In the genomic region with DNA sequence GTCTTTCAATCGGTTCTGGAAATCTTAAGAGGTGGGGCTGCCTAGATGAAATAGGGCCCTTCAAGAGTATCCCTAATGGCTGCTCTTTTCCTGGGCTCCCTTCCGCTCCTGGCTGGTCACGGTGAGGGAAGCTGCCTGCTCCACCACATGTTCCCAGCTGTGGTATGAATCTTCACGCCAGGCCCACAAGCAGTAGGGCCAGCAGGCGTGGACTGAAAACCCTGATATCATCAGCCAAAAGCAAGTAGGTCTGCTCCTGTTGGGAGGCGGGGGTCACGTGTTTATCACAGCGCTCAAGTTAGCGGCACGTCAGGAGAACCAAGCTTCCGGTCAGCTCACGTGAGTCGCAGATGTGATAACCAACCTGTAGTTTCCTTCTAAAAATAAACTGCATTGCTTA, we compare ENCODE assay signal across 18 mouse cellular contexts.
"Had no signal": no experiment of that assay in that cellular context is flagged by ENCODE, and none has a peak within 500 bp of the region (broad histone marks: within the 10 kb centered on the region; RNA-seq: fewer than 3 reads in every experiment).

No protein-coding gene starts in this region.

- H3K36me3 ChIP-seq: kidney, embryonic 15.5 days; limb, embryonic 10.5 days; liver, embryonic 15.5 days; midbrain, embryonic 12.5 days; neural tube, embryonic 13.5 days; stomach, embryonic 15.5 days had no signal

- H3K9ac ChIP-seq: kidney, embryonic 15.5 days; liver, embryonic 15.5 days; lung, embryonic 14.5 days; midbrain, embryonic 12.5 days; neural tube, embryonic 13.5 days; stomach, embryonic 15.5 days had no signal

- H3K4me3 ChIP-seq: kidney, embryonic 15.5 days; left cerebral cortex, adult 2 months; limb, embryonic 10.5 days; liver, embryonic 15.5 days; megakaryocyte, embryonic 14.5 days; midbrain, embryonic 12.5 days; neural tube, embryonic 13.5 days; stomach, embryonic 15.5 days had no signal

- ATAC-seq: midbrain, embryonic 16.5 days had no signal

- H3K4me1 ChIP-seq: limb, embryonic 10.5 days; midbrain, embryonic 12.5 days had no signal

- H3K4me2 ChIP-seq: kidney, embryonic 15.5 days; liver, embryonic 11.5 days; liver, embryonic 15.5 days; lung, embryonic 14.5 days; midbrain, embryonic 12.5 days; neural tube, embryonic 13.5 days; stomach, embryonic 15.5 days had no signal

- H3K9me3 ChIP-seq: limb, embryonic 10.5 days; liver, embryonic 15.5 days; midbrain, embryonic 12.5 days; neural tube, embryonic 13.5 days; stomach, embryonic 15.5 days had no signal

- DNase-seq: kidney, postnatal 14 days; lung, embryonic 14.5 days; lung, postnatal 10 days; retina, postnatal 1 day; right cerebral cortex, postnatal 4 days; spleen, adult 18-20 months; thymus, postnatal 4 days had no signal

- H3K27me3 ChIP-seq: kidney, embryonic 15.5 days; liver, embryonic 15.5 days; midbrain, embryonic 12.5 days; neural tube, embryonic 13.5 days; stomach, embryonic 15.5 days had no signal

- H3K27ac ChIP-seq: kidney, embryonic 15.5 days; left cerebral cortex, adult 2 months; limb, embryonic 10.5 days; liver, embryonic 15.5 days; macrophage; midbrain, embryonic 12.5 days; neural tube, embryonic 13.5 days; stomach, embryonic 15.5 days had no signal
